Mouse (Mus musculus): Measurements from ENCODE around the gene Lmod3.

Lmod3 gene

GRCm38 (mm10) chr6:97252711-97253221 is at the start of gene Lmod3:
TSS of gene Lmod3 (minus strand) at chr6:97252759.
- peak; percentile 17 to 21 for DNase-seq

- DNase-seq: no peak
Measured at GRCm38 (mm10) chr6:97302303-97302702, 49.7 kb upstream of the Lmod3 start.

- no peak for DNase-seq
Measured at GRCm38 (mm10) chr6:97300659-97301058, 48.1 kb upstream of the Lmod3 start.

- DNase-seq: peak in 1 of 2 experiments; percentile 21
Measured at GRCm38 (mm10) chr6:97300180-97300579, 47.6 kb upstream of the Lmod3 start.

GRCm38 (mm10) chr6:97297151-97297550 is 44.6 kb upstream of the Lmod3 start:
- peak in 1 of 2 experiments; percentile 42 for DNase-seq

GRCm38 (mm10) chr6:97295866-97296527 is 43.4 kb upstream of the Lmod3 start:
- DNase-seq: no peak

GRCm38 (mm10) chr6:97295416-97295815 is 42.9 kb upstream of the Lmod3 start:
- DNase-seq: no peak

- DNase-seq: no peak
Measured at GRCm38 (mm10) chr6:97293667-97294569, 41.4 kb upstream of the Lmod3 start.

GRCm38 (mm10) chr6:97292894-97293293 is 40.3 kb upstream of the Lmod3 start:
- DNase-seq: no peak

- no peak for DNase-seq
Measured at GRCm38 (mm10) chr6:97292096-97292495, 39.5 kb upstream of the Lmod3 start.

- DNase-seq: no peak
Measured at GRCm38 (mm10) chr6:97291159-97291908, 38.8 kb upstream of the Lmod3 start.

GRCm38 (mm10) chr6:97290687-97291086 is 38.1 kb upstream of the Lmod3 start:
- no peak for DNase-seq

GRCm38 (mm10) chr6:97289838-97290237 is 37.3 kb upstream of the Lmod3 start:
- no peak for DNase-seq

- no peak for DNase-seq
Measured at GRCm38 (mm10) chr6:97289316-97289820, 36.8 kb upstream of the Lmod3 start.

GRCm38 (mm10) chr6:97288047-97288855 is 35.7 kb upstream of the Lmod3 start:
- DNase-seq: no peak

GRCm38 (mm10) chr6:97286332-97286731 is 33.8 kb upstream of the Lmod3 start:
- no peak for DNase-seq

- no peak for DNase-seq
Measured at GRCm38 (mm10) chr6:97283676-97284075, 31.1 kb upstream of the Lmod3 start.

- DNase-seq: peak; percentile 63 to 69
Measured at GRCm38 (mm10) chr6:97278878-97279277, 26.3 kb upstream of the Lmod3 start.

- peak; percentile 88 to 89 for DNase-seq
Measured at GRCm38 (mm10) chr6:97278014-97278787, 25.6 kb upstream of the Lmod3 start.

GRCm38 (mm10) chr6:97276890-97277497 is 24.4 kb upstream of the Lmod3 start:
- no peak for DNase-seq

GRCm38 (mm10) chr6:97276366-97276765 is 23.8 kb upstream of the Lmod3 start:
- peak; percentile 43 to 48 for DNase-seq

Data from kidney, postnatal 36 days (tissue).